Mouse (Mus musculus) heart, embryonic 13.5 days (tissue): Measurements from ENCODE around the gene Ifitm3. TPM values are rescaled to one million over a fixed set of nuclear protein-coding genes. Genes with fewer than 3 reads are reported as not detected.
"Not testable (repeated sequence)": the region's sequence is repeated elsewhere in the genome, so short reads cannot be mapped to it uniquely, and the experiment has no call there.

ENCODE experiments used
- ATAC-seq: fragments of 200-750 bp; cut with Nextera tagmentation; 2 replicates; pipeline ENCODE4 v1.8.0; 2017; ENCODE audit warnings: moderate TSS enrichment; ENCODE audit not compliant: insufficient number of reproducible peaks, low FRiP score, low TSS enrichment; ENCODE audit errors: extremely low read depth
- H3K27ac ChIP-seq: fragments of 300-500 bp; sonication (generic); replicated peaks from 2 replicates; pipeline ENCODE4 v1.5.1; 2015; ENCODE audit warnings: moderate library complexity, mild to moderate bottlenecking, inconsistent platforms
- H3K27me3 ChIP-seq: fragments of 300-500 bp; sonication (generic); replicated peaks from 2 replicates; pipeline ENCODE4 v1.6.1; 2015; ENCODE audit warnings: mild to moderate bottlenecking, inconsistent platforms
- H3K36me3 ChIP-seq: fragments of 300-500 bp; sonication (generic); 2 replicates; pipeline ENCODE4 v1.6.1; 2015; ENCODE audit warnings: mild to moderate bottlenecking, inconsistent platforms
- H3K4me1 ChIP-seq: fragments of 300-500 bp; sonication (generic); 2 replicates; pipeline ENCODE4 v1.6.1; 2015; ENCODE audit warnings: inconsistent platforms
- H3K4me2 ChIP-seq: fragments of 300-500 bp; sonication (generic); 2 replicates; pipeline ENCODE4 v1.6.1; 2015; ENCODE audit warnings: inconsistent platforms, mild to moderate bottlenecking, moderate library complexity
- H3K4me3 ChIP-seq: fragments of 300-500 bp; sonication (generic); 2 replicates; pipeline ENCODE4 v1.5.1; 2015; ENCODE audit warnings: moderate library complexity, mild to moderate bottlenecking, inconsistent platforms
- H3K9ac ChIP-seq: fragments of 300-500 bp; sonication (generic); 2 replicates; pipeline ENCODE4 v1.6.1; 2015; ENCODE audit warnings: inconsistent platforms, mild to moderate bottlenecking, moderate library complexity
- H3K9me3 ChIP-seq: fragments of 300-500 bp; sonication (generic); 2 replicates; pipeline ENCODE4 v1.6.1; 2016; ENCODE audit warnings: inconsistent platforms
- WGBS: fragments of 180-500 bp; shearing (Covaris S2); methylation state at CpG from one replicate; pipeline ENCODE4 v1.1.7; 2015; ENCODE audit warnings: mixed read lengths; 5-methylcytosine and 5-hydroxymethylcytosine counted together
- polyA plus RNA-seq: library from polyadenylated mRNA; unstranded; fragments of >200 nt; fragmentation: Nextera tagmentation; extraction: Ambion mirVana; gene quantifications from 2 replicates; pipeline ENCODE4 v1.2.1, GENCODE M21; 2015

Ifitm3 gene
- polyA plus RNA-seq, 1 experiment from 2014 or later, result 73.2 TPM

DNA sequence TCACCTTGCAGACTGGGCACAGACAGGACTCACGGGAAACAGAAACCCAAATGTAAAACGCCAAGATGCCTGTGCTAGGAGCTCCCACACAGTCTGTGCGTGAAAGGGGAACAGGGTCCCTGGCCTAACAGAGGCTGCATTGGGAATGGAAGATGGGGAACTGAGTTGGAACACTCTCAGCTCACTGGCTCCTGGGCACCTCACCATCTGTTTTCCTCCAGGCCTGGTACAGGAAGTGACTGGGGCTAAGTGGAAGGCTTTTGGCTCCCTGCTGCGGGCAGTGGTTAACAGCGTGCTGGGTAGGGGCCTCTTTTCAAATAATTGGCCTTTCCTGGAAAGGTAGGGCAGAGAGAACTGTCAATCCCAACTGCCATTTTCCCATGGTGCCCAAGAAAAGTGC, 19.9 kb downstream of the Ifitm3 start:
- Histone ChIP-seq H3K27me3 (peaks cover 11% of the 10 kb centered on the region; the same call in 1 of the 2 replicates), H3K4me3 (no peak overlapping the region), H3K4me2 (no peak overlapping the region), H3K9ac (no peak overlapping the region), H3K27ac (no peak overlapping the region), H3K4me1 (no peaks in the 10 kb centered on the region), H3K9me3 (no peaks in the 10 kb centered on the region), H3K36me3 (no peaks in the 10 kb centered on the region)
- 54% methylated on average over 5 of the region's 5 CpGs for whole genome bisulfite sequencing
- ATAC-seq, result no peak

DNA sequence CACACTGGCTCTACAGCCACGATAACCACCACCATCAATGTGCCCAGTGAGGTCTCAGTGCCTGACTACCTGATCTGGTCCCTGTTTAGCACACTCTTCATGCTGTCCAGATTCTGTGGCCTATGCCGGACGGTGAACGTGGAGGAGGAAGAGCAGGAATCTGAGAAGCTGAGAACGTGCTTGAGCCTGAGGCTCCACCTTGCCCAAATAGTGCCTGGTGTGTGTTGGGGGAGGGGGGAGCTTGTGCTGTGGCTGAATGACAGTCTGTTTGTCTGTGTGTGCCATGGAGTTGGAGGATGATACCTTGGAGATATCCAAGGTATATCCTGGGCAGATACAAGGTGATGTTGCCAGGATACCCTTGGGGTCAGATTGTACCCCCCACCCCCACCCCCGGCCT, 20.4 kb downstream of the Ifitm3 start:
- no peak for ATAC-seq
- Histone ChIP-seq H3K4me2 (no peak overlapping the region), H3K36me3 (no peaks in the 10 kb centered on the region), H3K9me3 (no peaks in the 10 kb centered on the region), H3K4me1 (no peaks in the 10 kb centered on the region), H3K27ac (no peak overlapping the region), H3K27me3 (peaks cover 11% of the 10 kb centered on the region; the same call in 1 of the 2 replicates), H3K9ac (no peak overlapping the region), H3K4me3 (no peak overlapping the region)
- WGBS, result 58% methylated on average over 6 of the region's 6 CpGs

DNA sequence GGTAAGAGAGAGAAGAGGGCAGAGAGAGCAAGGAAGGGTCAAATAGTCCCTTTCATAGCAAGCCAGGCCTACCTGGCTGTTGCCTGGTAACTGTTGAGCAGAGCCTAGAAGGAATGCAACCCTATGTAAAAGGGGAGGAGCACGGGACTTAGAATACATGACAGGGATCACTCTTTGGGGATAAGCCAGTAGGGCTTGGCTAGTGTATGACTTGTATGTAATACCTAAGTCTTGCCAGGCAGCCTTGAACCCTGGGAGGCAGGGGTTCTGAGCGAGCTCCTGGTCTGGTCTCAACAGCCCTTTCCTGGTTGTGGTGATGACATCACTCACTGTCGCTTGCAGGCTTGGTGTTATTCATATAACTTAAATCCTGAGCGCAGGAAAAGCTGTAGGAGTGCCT, 21.5 kb downstream of the Ifitm3 start:
- Histone ChIP-seq H3K27me3 (peaks cover 12% of the 10 kb centered on the region; the same call in 1 of the 2 replicates), H3K4me2 (no peak overlapping the region), H3K4me3 (no peak overlapping the region), H3K9ac (no peak overlapping the region), H3K27ac (no peak overlapping the region), H3K36me3 (no peaks in the 10 kb centered on the region), H3K4me1 (no peaks in the 10 kb centered on the region), H3K9me3 (no peaks in the 10 kb centered on the region)
- no peak for ATAC-seq
- 62% methylated on average over 4 of the region's 4 CpGs for WGBS

DNA sequence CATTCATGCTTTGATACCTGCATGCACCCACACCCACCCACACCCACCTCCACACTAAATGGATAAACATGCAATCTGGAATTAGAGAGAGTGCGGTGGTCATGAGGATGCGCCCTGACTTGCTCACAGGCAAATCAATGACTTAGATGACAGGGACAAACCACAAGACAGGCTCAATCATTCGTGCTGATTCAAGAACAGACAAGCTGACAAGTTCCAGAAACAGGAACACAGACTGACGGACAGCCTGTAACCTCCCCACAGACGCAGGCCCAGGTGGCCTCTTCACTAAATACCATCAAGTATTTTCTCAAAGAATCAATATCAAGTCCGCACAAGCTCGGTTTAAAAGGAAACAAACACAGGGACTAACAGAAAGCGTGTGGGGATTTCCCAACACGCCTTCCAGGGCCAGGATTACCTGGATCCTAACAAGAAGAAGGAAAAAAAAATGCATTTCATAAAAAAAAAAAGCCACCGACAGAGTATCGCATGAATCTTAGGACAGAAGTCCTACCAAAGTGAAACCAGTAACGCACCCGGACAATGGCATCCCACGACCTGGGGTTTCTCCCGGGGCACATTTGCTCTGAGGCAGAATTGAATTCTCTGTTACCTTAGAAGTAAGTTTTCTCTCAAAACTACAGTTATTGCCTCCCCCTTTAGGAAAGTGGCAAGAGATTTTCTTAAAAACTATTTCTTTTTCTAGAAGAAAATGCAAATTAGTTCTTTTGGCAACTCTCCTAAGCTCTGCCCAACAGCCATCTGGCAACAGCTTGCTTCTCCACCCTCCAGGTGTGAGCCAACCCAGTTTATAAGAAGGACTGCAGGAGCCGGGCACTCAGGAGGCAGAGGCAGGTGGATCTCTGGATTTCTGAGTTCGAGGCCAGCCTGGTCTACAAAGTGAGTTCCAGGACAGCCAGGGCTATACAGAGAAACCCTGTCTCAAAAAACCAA, 23.1 kb downstream of the Ifitm3 start:
- H3K27me3 ChIP-seq, result peaks cover 23% of the 10 kb centered on the region; the same call in 1 of the 2 replicates
- no peak overlapping the region for H3K4me2 ChIP-seq
- H3K9ac ChIP-seq, result no peak overlapping the region
- no peak for ATAC-seq
- no peaks in the 10 kb centered on the region for H3K4me1 ChIP-seq
- no peaks in the 10 kb centered on the region for H3K9me3 ChIP-seq
- whole genome bisulfite sequencing, result 73% methylated on average over 17 of the region's 17 CpGs
- H3K27ac ChIP-seq, result no peak overlapping the region
- H3K36me3 ChIP-seq, result no peaks in the 10 kb centered on the region
- H3K4me3 ChIP-seq, result no peak overlapping the region

DNA sequence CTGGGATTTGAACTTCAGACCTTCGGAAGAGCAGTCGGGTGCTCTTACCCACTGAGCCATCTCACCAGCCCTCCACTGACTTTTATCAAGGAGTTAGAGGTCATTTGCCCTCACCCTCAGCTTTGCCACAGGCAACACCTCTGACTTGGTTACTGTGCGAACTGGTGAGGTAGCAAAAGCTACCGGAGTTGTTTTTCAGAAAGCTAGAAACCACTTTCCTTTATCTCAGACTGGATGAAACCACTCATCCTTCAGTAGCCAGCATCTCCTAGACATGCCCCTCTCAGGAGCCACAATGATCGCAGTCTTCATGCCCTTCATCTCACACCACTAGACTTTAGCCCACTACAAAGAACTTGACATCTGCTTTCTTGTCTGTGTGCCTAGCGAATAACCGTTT, 27.6 kb downstream of the Ifitm3 start:
- no peak overlapping the region for H3K4me2 ChIP-seq
- no peaks in the 10 kb centered on the region for H3K4me1 ChIP-seq
- ATAC-seq, result no peak
- peaks cover 12% of the 10 kb centered on the region; the same call in 1 of the 2 replicates for H3K27me3 ChIP-seq
- 67% methylated on average over 7 of the region's 7 CpGs for WGBS
- H3K9ac ChIP-seq, result no peak overlapping the region
- H3K36me3 ChIP-seq, result no peaks in the 10 kb centered on the region
- H3K4me3 ChIP-seq, result no peak overlapping the region
- H3K9me3 ChIP-seq, result no peaks in the 10 kb centered on the region
- H3K27ac ChIP-seq, result no peak overlapping the region

DNA sequence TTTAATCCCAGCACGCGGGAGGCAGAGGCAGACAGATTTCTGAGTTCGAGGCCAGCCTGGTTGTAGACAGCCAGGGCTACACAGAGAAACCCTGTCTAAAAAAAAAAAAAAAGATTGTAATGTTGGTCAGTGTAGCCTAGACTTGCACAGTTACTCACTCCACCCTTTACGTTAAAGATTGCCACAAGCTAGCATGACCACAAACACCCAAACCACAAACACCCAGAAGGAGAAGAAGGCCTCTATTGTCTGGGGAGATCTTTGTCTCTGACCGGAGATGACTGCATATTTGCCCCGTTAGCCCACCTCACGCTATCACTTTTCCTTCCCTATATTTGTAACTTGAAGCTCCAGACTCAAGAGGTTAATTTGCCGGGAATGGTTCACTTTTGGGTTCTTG, 28.9 kb downstream of the Ifitm3 start:
- WGBS, result 74% methylated on average over 8 of the region's 8 CpGs
- no peak overlapping the region for H3K4me2 ChIP-seq
- no peak for ATAC-seq
- peaks cover 12% of the 10 kb centered on the region; the same call in 1 of the 2 replicates for H3K27me3 ChIP-seq
- H3K36me3 ChIP-seq, result no peaks in the 10 kb centered on the region
- H3K9ac ChIP-seq, result no peak overlapping the region
- H3K9me3 ChIP-seq, result no peaks in the 10 kb centered on the region
- no peak overlapping the region for H3K27ac ChIP-seq
- H3K4me1 ChIP-seq, result no peaks in the 10 kb centered on the region
- H3K4me3 ChIP-seq, result no peak overlapping the region

DNA sequence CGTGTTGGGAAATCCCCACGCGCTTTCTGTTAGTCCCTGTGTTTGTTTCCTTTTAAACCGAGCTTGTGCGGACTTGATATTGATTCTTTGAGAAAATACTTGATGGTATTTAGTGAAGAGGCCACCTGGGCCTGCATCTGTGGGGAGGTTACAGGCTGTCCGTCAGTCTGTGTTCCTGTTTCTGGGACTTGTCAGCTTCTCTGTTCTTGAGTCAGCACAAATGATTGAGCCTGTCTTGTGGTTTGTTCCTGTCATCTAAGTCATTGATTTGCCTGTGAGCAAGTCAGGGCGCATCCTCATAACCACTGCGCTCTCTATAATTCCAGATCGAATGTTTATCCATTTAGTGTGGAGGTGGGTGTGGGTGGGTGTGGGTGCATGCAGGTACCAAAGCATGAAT, 33.9 kb downstream of the Ifitm3 start:
- H3K36me3 ChIP-seq, H3K9ac ChIP-seq, ATAC-seq, H3K27ac ChIP-seq, H3K9me3 ChIP-seq, H3K4me3 ChIP-seq, H3K4me2 ChIP-seq, H3K4me1 ChIP-seq: not testable (repeated sequence)
- H3K27me3 ChIP-seq, result peaks cover 30% of the 10 kb centered on the region
- 83% methylated on average over 9 of the region's 9 CpGs for WGBS

DNA sequence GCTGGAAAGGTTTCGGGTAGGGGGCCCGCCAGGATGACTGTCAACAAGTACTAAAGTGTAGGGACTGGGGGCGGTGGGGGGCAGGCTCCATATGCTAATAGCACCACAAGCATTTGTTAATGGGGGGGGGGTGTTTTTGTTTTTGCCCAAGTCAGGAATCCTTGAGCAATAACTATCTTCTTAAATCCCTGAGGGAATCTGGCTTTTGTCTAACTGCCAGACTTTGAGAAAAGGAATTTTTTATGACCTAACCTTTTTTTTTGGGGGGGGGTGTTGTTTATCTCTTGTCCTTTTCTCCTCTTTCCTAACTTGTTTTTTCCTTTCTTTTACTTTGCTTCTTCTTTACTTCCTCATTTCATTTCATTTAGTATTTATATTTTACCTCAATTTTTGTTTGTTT, 35.1 kb downstream of the Ifitm3 start:
- Histone ChIP-seq H3K36me3 (no peaks in the 10 kb centered on the region), H3K9me3 (no peaks in the 10 kb centered on the region), H3K4me3 (no peak overlapping the region), H3K27me3 (peaks cover 32% of the 10 kb centered on the region), H3K27ac (no peak overlapping the region), H3K9ac (no peak overlapping the region), H3K4me1 (peaks cover 17% of the 10 kb centered on the region), H3K4me2 (peak overlapping the region; percentile 7; the same call in 1 of the 2 replicates)
- ATAC-seq, result no peak
- WGBS, result 34% methylated on average over 3 of the region's 3 CpGs

DNA sequence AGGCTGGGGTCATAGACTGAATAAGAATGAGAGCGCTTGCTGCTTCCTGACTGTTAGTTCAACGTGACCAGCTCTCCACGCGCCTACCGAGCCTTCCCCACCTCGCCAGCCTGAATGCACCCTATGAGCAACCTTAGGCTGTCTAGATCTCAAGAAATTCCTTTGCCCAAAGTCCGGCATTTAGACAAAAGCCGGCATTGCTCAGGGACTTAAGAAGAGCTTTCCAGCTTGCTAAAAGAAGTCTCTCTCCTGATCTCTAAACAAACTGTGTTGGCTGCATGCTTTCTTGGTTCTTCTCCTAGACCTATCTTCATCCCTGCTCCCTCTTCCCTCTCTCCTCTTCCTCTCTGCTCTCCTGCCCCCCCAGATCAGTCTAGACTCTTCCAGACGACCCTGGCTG, 35.6 kb downstream of the Ifitm3 start:
- WGBS, result 11% methylated on average over 9 of the region's 9 CpGs

DNA sequence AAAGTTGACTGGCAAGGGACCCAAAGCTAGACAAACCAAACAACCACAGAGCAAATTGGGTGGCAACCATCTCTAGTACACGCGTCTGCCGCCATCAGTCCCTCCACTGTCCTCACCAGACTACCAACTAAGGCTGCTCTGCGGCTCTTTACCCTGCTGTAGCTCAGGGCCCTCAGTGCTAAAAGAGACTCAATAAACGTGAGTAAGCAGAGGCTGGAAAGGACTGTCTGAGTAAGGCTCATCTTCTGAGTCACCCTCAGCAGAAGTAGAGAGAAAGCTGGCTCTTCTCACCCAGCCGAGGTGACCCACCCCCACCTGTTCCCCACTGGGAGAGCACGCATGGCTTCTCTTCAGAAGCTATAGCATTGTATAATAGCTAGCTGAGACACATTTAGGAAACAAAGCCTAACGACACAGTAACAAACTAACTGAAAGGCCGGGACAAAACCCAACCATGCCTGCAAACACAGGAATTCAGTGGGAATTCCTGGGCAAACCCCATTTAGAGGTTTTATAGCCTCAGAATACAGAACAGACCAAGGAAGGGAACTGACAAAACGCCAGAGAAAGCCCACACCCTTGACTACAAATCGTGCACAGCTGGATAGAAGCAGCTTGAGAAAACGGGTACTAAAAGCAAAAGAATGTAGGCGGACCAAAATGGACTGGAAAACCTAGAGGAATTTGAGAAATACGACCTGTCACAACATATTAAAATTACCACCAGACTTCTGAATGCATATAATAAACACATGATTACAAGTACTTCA, 37.0 kb downstream of the Ifitm3 start:
- ATAC-seq, result no peak
- Histone ChIP-seq H3K4me1 (peaks cover 19% of the 10 kb centered on the region), H3K36me3 (no peaks in the 10 kb centered on the region), H3K27me3 (peaks cover 51% of the 10 kb centered on the region), H3K4me3 (no peak overlapping the region), H3K27ac (no peak overlapping the region), H3K9me3 (no peaks in the 10 kb centered on the region), H3K4me2 (no peak overlapping the region), H3K9ac (no peak overlapping the region)
- WGBS, result 46% methylated on average over 14 of the region's 14 CpGs

More for the DNA sequence above, 35.6 kb downstream of the Ifitm3 start:
- Histone ChIP-seq H3K9me3 (no peaks in the 10 kb centered on the region), H3K9ac (no peak overlapping the region), H3K4me2 (peak overlapping the region; percentile 7; the same call in 1 of the 2 replicates), H3K4me1 (peaks cover 17% of the 10 kb centered on the region), H3K4me3 (no peak overlapping the region), H3K36me3 (no peaks in the 10 kb centered on the region), H3K27me3 (peaks cover 37% of the 10 kb centered on the region), H3K27ac (no peak overlapping the region)
- no peak for ATAC-seq

DNA sequence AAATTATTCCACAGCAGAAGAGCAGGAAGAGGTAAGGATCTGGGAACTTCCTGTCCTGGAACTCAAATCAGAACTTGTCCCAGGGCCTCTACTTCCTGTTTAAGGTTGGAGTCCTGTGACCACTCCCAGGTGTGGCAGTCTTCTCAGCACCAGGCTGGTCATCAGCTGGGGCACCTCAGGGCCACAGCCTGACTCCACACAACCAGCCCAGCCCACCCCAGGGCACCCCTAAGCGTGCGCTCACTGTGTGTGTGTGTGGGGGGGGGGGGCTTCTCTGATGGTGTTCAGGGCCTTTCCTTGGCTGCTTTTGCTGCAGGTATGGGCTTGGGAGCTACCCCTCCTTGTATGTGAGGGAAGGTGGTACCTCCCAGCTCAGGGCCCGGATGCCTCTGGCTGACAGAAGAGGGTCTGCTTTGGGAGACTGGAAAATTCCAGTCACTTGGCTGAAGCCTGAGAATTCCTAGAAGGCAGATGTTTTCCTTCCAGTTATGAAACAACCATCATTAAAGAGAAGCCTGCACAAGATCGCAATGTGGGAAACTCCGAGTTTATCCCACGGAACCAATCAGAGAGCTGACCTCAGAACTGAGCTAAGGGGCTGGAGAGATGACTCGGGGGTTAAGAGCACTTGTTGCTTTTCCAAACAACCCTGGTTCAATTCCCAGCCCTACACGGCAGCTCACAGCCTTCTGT, 38.9 kb downstream of the Ifitm3 start:
- Histone ChIP-seq H3K4me2 (no peak overlapping the region), H3K4me3 (no peak overlapping the region), H3K9ac (no peak overlapping the region), H3K9me3 (no peaks in the 10 kb centered on the region), H3K4me1 (peaks cover 19% of the 10 kb centered on the region), H3K27ac (peak overlapping the region; percentile 75), H3K27me3 (peaks cover 70% of the 10 kb centered on the region), H3K36me3 (no peaks in the 10 kb centered on the region)
- ATAC-seq, result no peak
- 52% methylated on average over 8 of the region's 8 CpGs for WGBS
